Mouse (Mus musculus) hindbrain, embryonic 14.5 days (tissue): Measurements from ENCODE around the gene Gm14698. TPM values are rescaled to one million over a fixed set of nuclear protein-coding genes. Genes with fewer than 3 reads are reported as not detected.
"Not testable (repeated sequence)": the region's sequence is repeated elsewhere in the genome, so short reads cannot be mapped to it uniquely, and the experiment has no call there.

Experiments used
- ATAC-seq: fragments of 200-750 bp; cut with Nextera tagmentation; 2 replicates; pipeline ENCODE4 v1.8.0; 2017; ENCODE audit warnings: moderate number of reproducible peaks, mild to moderate bottlenecking, moderate TSS enrichment, moderate library complexity; ENCODE audit not compliant: low FRiP score
- DNase-seq: peaks from one replicate; pipeline ENCODE4 v3.0.0-alpha.2; 2015; ENCODE audit warnings: low spot score
- H3K27ac ChIP-seq: fragments of 300-500 bp; sonication (generic); 2 replicates; pipeline ENCODE4 v1.5.1; 2014; ENCODE audit warnings: mild to moderate bottlenecking, moderate library complexity
- H3K27me3 ChIP-seq: fragments of 300-500 bp; sonication (generic); 2 replicates; pipeline ENCODE4 v1.6.1; 2014; ENCODE audit warnings: mild to moderate bottlenecking, low read length, mixed read lengths; ENCODE audit not compliant: control insufficient read depth, insufficient read depth
- H3K36me3 ChIP-seq: fragments of 300-500 bp; sonication (generic); replicated peaks from 2 replicates; pipeline ENCODE4 v1.6.1; 2014; ENCODE audit not compliant: control insufficient read depth, insufficient read depth
- H3K4me1 ChIP-seq: fragments of 300-500 bp; sonication (generic); replicated peaks from 2 replicates; pipeline ENCODE4 v1.6.1; 2014; ENCODE audit warnings: antibody characterized with exemption, low read length, mixed read lengths; ENCODE audit not compliant: control insufficient read depth, insufficient read depth
- H3K4me2 ChIP-seq: fragments of 300-500 bp; sonication (generic); replicated peaks from 2 replicates; pipeline ENCODE4 v1.6.1; 2014; ENCODE audit warnings: mild to moderate bottlenecking, moderate library complexity
- H3K4me3 ChIP-seq: fragments of 300-500 bp; sonication (generic); replicated peaks from 2 replicates; pipeline ENCODE4 v1.5.1; 2014; ENCODE audit warnings: mild to moderate bottlenecking, low read length
- H3K9ac ChIP-seq: fragments of 300-500 bp; sonication (generic); 2 replicates; pipeline ENCODE4 v1.6.1; 2014
- H3K9me3 ChIP-seq: fragments of 300-500 bp; sonication (generic); 2 replicates; pipeline ENCODE4 v1.6.1; 2016; ENCODE audit warnings: low read length; ENCODE audit not compliant: control insufficient read depth
- WGBS: fragments of 180-500 bp; shearing (Covaris S2); extraction: QIAGEN DNeasy Blood & Tissue Kit; methylation state at CpG from one replicate; pipeline ENCODE4 v1.1.7; 2014; 5-methylcytosine and 5-hydroxymethylcytosine counted together
- polyA plus RNA-seq: library from polyadenylated mRNA; unstranded; fragments of >200 nt; fragmentation: Nextera tagmentation; extraction: Ambion mirVana; gene quantifications from 2 replicates; pipeline ENCODE4 v1.2.1, GENCODE M21; 2014

Gm14698 gene
- polyA plus RNA-seq, result 3.8 and 4.2 TPM in 2 replicates

GRCm38 (mm10) chrX:68821059-68821458, at the start of gene Gm14698:
TSS of gene Gm14698 (plus strand) at chrX:68821093.
- H3K27ac ChIP-seq, H3K9me3 ChIP-seq, H3K27me3 ChIP-seq, DNase-seq, H3K4me1 ChIP-seq, H3K36me3 ChIP-seq: not testable (repeated sequence)
- Histone ChIP-seq H3K4me3 (peak within 1 kb of the TSS; percentile 25), H3K9ac (peak within 1 kb of the TSS; percentile 34; the same call in 1 of the 2 replicates), H3K4me2 (peak within 1 kb of the TSS; percentile 47)
- 10% methylated on average over 15 of the region's 36 CpGs for WGBS
- peak; percentile 89 for ATAC-seq

GRCm38 (mm10) chrX:68820449-68820848, 444 bp upstream of the Gm14698 start:
- H3K4me1 ChIP-seq, H3K9ac ChIP-seq, ATAC-seq, H3K36me3 ChIP-seq, DNase-seq, H3K9me3 ChIP-seq, H3K27ac ChIP-seq, H3K27me3 ChIP-seq: not testable (repeated sequence)
- WGBS, result 43% methylated on average over 2 of the region's 2 CpGs
- peak overlapping the region; percentile 47 for H3K4me2 ChIP-seq
- 0 out of 2 replicates have a peak overlapping the region, but pooled peaks have one; percentile 25 for H3K4me3 ChIP-seq

DNA sequence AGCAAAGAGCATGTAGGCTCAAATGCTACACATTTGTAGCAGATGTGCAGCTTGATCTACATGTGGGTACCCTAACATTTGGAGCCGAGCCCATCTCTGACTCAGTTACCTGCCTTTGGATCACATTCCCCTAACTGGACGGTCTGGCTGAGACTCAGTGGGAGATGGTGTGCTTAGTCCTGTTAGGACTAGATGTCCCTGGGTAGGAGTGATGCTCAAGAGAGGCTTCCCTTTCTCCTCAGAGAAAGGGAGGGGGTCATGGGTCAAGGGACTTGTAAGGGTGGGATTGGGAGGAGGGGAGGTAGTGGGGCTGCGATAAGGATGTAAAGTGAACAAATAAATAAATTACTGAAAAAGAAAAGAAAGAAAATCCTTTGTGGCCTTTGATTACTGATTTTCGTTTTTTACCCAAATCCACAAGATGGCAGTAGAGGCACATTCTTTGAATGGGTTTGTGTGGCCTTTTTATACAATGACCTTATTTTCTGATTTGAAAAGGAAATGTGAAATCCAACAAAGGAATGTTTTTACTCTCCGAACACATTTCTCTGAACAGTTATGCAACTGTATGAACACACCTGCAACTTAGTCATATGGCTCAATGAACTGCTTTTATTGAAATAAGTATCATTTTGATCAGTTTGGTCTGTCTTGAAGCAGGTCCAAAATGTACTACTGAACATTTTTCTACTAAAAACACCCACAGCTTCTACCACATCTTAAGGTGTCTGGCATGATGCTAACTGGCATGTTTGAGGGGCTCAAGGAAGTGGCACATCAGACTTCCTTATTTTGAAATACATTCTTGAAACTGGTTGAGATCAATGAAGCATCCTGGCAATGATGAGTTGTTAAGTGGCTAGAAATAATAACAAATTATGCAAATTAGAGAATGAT, 18.9 kb downstream of the Gm14698 start:
- Histone ChIP-seq H3K27ac (0 out of 2 replicates have a peak overlapping the region, but pooled peaks have one; percentile 5), H3K4me2 (no peak overlapping the region), H3K36me3 (no peaks in the 10 kb centered on the region), H3K4me3 (no peak overlapping the region), H3K9me3 (no peaks in the 10 kb centered on the region), H3K4me1 (no peaks in the 10 kb centered on the region), H3K27me3 (no peaks in the 10 kb centered on the region), H3K9ac (no peak overlapping the region)
- DNase-seq (peak; percentile 75), ATAC-seq (peak; percentile 59; the same call in 1 of the 2 replicates)
- WGBS, result 31% methylated on average over 5 of the region's 5 CpGs

- Histone ChIP-seq H3K27ac (no peak overlapping the region), H3K4me1 (no peaks in the 10 kb centered on the region), H3K4me2 (no peak overlapping the region), H3K4me3 (no peak overlapping the region), H3K9me3 (no peaks in the 10 kb centered on the region), H3K27me3 (no peaks in the 10 kb centered on the region), H3K36me3 (no peaks in the 10 kb centered on the region), H3K9ac (no peak overlapping the region)
- no peak for ATAC-seq
- DNase-seq, result no peak
- 37% methylated on average over 2 of the region's 2 CpGs for WGBS
Observed at GRCm38 (mm10) chrX:68865145-68865544, 44.3 kb downstream of the Gm14698 start.

Other genes starting within 250 kb of the Gm14698 start
- 51.5 and 52.6 TPM in 2 replicates for gene Fmr1, start 142.6 kb upstream of the Gm14698 start, polyA plus RNA-seq
- not detected in 2 replicates for gene Fmr1nb, start 59.3 kb upstream of the Gm14698 start, polyA plus RNA-seq
- not detected in 2 replicates for gene Gm6812, start 72.0 kb downstream of the Gm14698 start, polyA plus RNA-seq